Mouse (Mus musculus): ENCODE results near the gene Armc10.

- TF ChIP-seq POLR2A (IDR thresholded peaks at IDR 0.05; ENCODE audit: borderline replicate concordance, insufficient read depth, low read length) (no peak), CTCF (IDR thresholded peaks at IDR 0.05; ENCODE audit: borderline replicate concordance, insufficient read depth, low read depth, low read length) (no peak)
These were observed 38.2 kb downstream of the Armc10 start for GRCm38 (mm10) chr5:21683811-21684210.

All from cerebellum, adult 2 months (tissue).